Mouse (Mus musculus) thymus, postnatal 14 days (tissue): Measurements from ENCODE around the gene Rnpep.

Source experiments
- DNase-seq: peaks from one replicate; pipeline ENCODE4 v3.0.0; 2021

Gene Rnpep

GRCm38 (mm10) chr1:135283826-135284291, at the start of gene Rnpep:
Gene Rnpep (minus strand): TSS chr1:135284084.
- peak; percentile 81 for DNase-seq

- DNase-seq: no peak
Measured at GRCm38 (mm10) chr1:135330578-135330977, 46.7 kb upstream of the Rnpep start.

GRCm38 (mm10) chr1:135328368-135328767, 44.5 kb upstream of the Rnpep start:
- DNase-seq: no peak

- no peak for DNase-seq
Measured at GRCm38 (mm10) chr1:135325934-135326333, 42.0 kb upstream of the Rnpep start.

GRCm38 (mm10) chr1:135324571-135324970, 40.7 kb upstream of the Rnpep start, which contains the start of gene Lmod1:
Gene Lmod1 (plus strand): TSS chr1:135324807.
- DNase-seq: no peak

- DNase-seq: no peak
Measured at GRCm38 (mm10) chr1:135323367-135323901, 39.5 kb upstream of the Rnpep start.

GRCm38 (mm10) chr1:135313284-135314031, 29.6 kb upstream of the Rnpep start, which contains the start of gene Timm17a:
Gene Timm17a (minus strand): TSS chr1:135313778.
- DNase-seq: peak; percentile 91

- DNase-seq: no peak
Measured at GRCm38 (mm10) chr1:135312201-135312600, 28.3 kb upstream of the Rnpep start.

- DNase-seq: no peak
Measured at GRCm38 (mm10) chr1:135311356-135311755, 27.5 kb upstream of the Rnpep start.

GRCm38 (mm10) chr1:135290908-135291307, 7.0 kb upstream of the Rnpep start:
- DNase-seq: no peak

- DNase-seq: no peak
Measured at GRCm38 (mm10) chr1:135286311-135286710, 2.4 kb upstream of the Rnpep start.

GRCm38 (mm10) chr1:135283287-135283825, 528 bp downstream of the Rnpep start:
- no peak for DNase-seq

GRCm38 (mm10) chr1:135282536-135283286, 1.2 kb downstream of the Rnpep start:
- DNase-seq: no peak

- no peak for DNase-seq
Measured at GRCm38 (mm10) chr1:135281841-135282240, 2.0 kb downstream of the Rnpep start.

GRCm38 (mm10) chr1:135280646-135281045, 3.2 kb downstream of the Rnpep start:
- DNase-seq: no peak

GRCm38 (mm10) chr1:135271371-135271770, 12.5 kb downstream of the Rnpep start:
- no peak for DNase-seq

- no peak for DNase-seq
Measured at GRCm38 (mm10) chr1:135267663-135268446, 16.0 kb downstream of the Rnpep start.

GRCm38 (mm10) chr1:135265834-135266233, 18.1 kb downstream of the Rnpep start:
- no peak for DNase-seq

GRCm38 (mm10) chr1:135263316-135263715, 20.6 kb downstream of the Rnpep start:
- no peak for DNase-seq

GRCm38 (mm10) chr1:135262329-135262728, 21.6 kb downstream of the Rnpep start:
- no peak for DNase-seq

GRCm38 (mm10) chr1:135260931-135261330, 23.0 kb downstream of the Rnpep start:
- no peak for DNase-seq

GRCm38 (mm10) chr1:135259128-135259436, 24.8 kb downstream of the Rnpep start:
- DNase-seq: peak; percentile 72
